Mouse (Mus musculus) MEL (cell line): ENCODE results near the gene Prickle2. TPM values are rescaled to one million over a fixed set of nuclear protein-coding genes. Genes with fewer than 3 reads are reported as not detected.

ENCODE experiments used
- DNase-seq: peaks from one replicate; pipeline ENCODE4 v3.0.0; 2011; ENCODE audit warnings: low read depth, low spot score
- H3K27ac ChIP-seq: 2 replicates; pipeline ENCODE4 v1.5.1; 2012; ENCODE audit warnings: low read depth, mild to moderate bottlenecking, control low read depth, low read length, moderate library complexity; ENCODE audit not compliant: control insufficient read depth
- H3K27me3 ChIP-seq, 2 experiments: fragments of 150-350 bp in 1 of 2; sonication (generic) in 1 of 2; 2 replicates each; pipeline ENCODE4 v1.6.1; 2012; ENCODE audit warnings: low read length in 2 of 2, mild to moderate bottlenecking in 2 of 2, improper control_type of control experiment in 1 of 2, moderate library complexity in 1 of 2; ENCODE audit not compliant: insufficient read depth in 2 of 2, control insufficient read depth in 1 of 2
- H3K36me3 ChIP-seq, 2 experiments: 2 replicates each; pipeline ENCODE4 v1.6.1; 2012 to 2014; ENCODE audit warnings: low read length in 2 of 2, improper control_type of control experiment in 1 of 2, inconsistent platforms in 1 of 2, mild to moderate bottlenecking in 1 of 2; ENCODE audit not compliant: insufficient read depth in 2 of 2, control insufficient read depth in 1 of 2
- H3K4me1 ChIP-seq, 2 experiments: fragments of 150-350 bp in 1 of 2; sonication (generic) in 1 of 2; 2 replicates each; pipeline ENCODE4 v1.6.1; 2012; ENCODE audit warnings: low read length in 2 of 2, improper control_type of control experiment in 1 of 2, mild to moderate bottlenecking in 1 of 2; ENCODE audit not compliant: insufficient read depth in 2 of 2, control insufficient read depth in 1 of 2
- H3K4me3 ChIP-seq, 2 experiments: fragments of 150-350 bp in 1 of 2; sonication (generic) in 1 of 2; 2 replicates each; pipeline ENCODE4 v1.5.1; 2012; ENCODE audit warnings: low read depth in 2 of 2, low read length in 2 of 2, mild to moderate bottlenecking in 2 of 2, moderate library complexity in 2 of 2, control low read depth in 1 of 2, improper control_type of control experiment in 1 of 2; ENCODE audit not compliant: control insufficient read depth in 1 of 2, insufficient read depth in 1 of 2
- H3K79me2 ChIP-seq: 2 replicates; pipeline ENCODE4 v1.6.1; 2012; ENCODE audit warnings: mild to moderate bottlenecking, low read length, moderate library complexity; ENCODE audit not compliant: control insufficient read depth, poor library complexity, insufficient read depth
- H3K9ac ChIP-seq: 2 replicates; pipeline ENCODE4 v1.6.1; 2012; ENCODE audit warnings: low read depth, mild to moderate bottlenecking, control low read depth, low read length, moderate library complexity; ENCODE audit not compliant: control insufficient read depth, poor library complexity, severe bottlenecking
- H3K9me3 ChIP-seq: fragments of 150-350 bp; sonication (generic); replicated peaks from 2 replicates; pipeline ENCODE4 v1.6.1; 2012; ENCODE audit warnings: mild to moderate bottlenecking, low read length, improper control_type of control experiment, moderate library complexity; ENCODE audit not compliant: insufficient read depth
- CTCF ChIP-seq, 3 experiments: IDR thresholded peaks in 2 of 3; conservative IDR thresholded peaks in 1 of 3; 2 replicates each; pipeline ENCODE4 v1.5.1; 2011 to 2012; ENCODE audit warnings: low read length in 3 of 3, low read depth in 2 of 3, mild to moderate bottlenecking in 2 of 3, improper control_type of control experiment in 1 of 3, inconsistent platforms in 1 of 3, mixed read lengths in 1 of 3, moderate library complexity in 1 of 3; ENCODE audit not compliant: control insufficient read depth in 1 of 3, insufficient read depth in 1 of 3, poor library complexity in 1 of 3, severe bottlenecking in 1 of 3
- E2F4 ChIP-seq: IDR thresholded peaks from 2 replicates; pipeline ENCODE4 v1.6.1; 2011; ENCODE audit warnings: low read depth, low read length, improper control_type of control experiment, borderline replicate concordance
- ELF1 ChIP-seq: IDR thresholded peaks from 2 replicates; pipeline ENCODE4 v1.6.1; 2014; ENCODE audit warnings: low read depth, mild to moderate bottlenecking, inconsistent platforms, low read length, improper control_type of control experiment, moderate library complexity
- EP300 ChIP-seq, 2 experiments: IDR thresholded peaks; 2 replicates each; pipeline ENCODE4 v1.6.1; 2011; ENCODE audit warnings: improper control_type of control experiment in 2 of 2, low read length in 2 of 2, low read depth in 1 of 2, mild to moderate bottlenecking in 1 of 2
- ETS1 ChIP-seq: IDR thresholded peaks from 2 replicates; pipeline ENCODE4 v1.6.1; 2012; ENCODE audit warnings: low read depth, mild to moderate bottlenecking, inconsistent platforms, low read length, improper control_type of control experiment, moderate library complexity
- GABPA ChIP-seq: IDR thresholded peaks from 2 replicates; pipeline ENCODE4 v1.6.1; 2012; ENCODE audit warnings: low read depth, mild to moderate bottlenecking, inconsistent platforms, low read length, improper control_type of control experiment, moderate library complexity
- HCFC1 ChIP-seq: IDR thresholded peaks from 2 replicates; pipeline ENCODE4 v1.6.1; 2012; ENCODE audit warnings: low read depth, mild to moderate bottlenecking, inconsistent platforms, low read length, improper control_type of control experiment, moderate library complexity
- KAT2A ChIP-seq: conservative IDR thresholded peaks from 2 replicates; pipeline ENCODE4 v1.6.1; 2012; ENCODE audit warnings: low read depth, low read length, improper control_type of control experiment, inconsistent platforms
- MAFK ChIP-seq: IDR thresholded peaks from 2 replicates; pipeline ENCODE4 v1.6.1; 2011; ENCODE audit warnings: low read depth, mild to moderate bottlenecking, low read length, improper control_type of control experiment, borderline replicate concordance
- MAX ChIP-seq: IDR thresholded peaks from 2 replicates; pipeline ENCODE4 v1.6.1; 2011; ENCODE audit warnings: low read length, improper control_type of control experiment
- MAZ ChIP-seq: IDR thresholded peaks from 2 replicates; pipeline ENCODE4 v1.6.1; 2012; ENCODE audit warnings: low read depth, mild to moderate bottlenecking, inconsistent platforms, low read length, improper control_type of control experiment
- MEF2A ChIP-seq: IDR thresholded peaks from 2 replicates; pipeline ENCODE4 v1.6.1; 2014; ENCODE audit warnings: low read depth, mild to moderate bottlenecking, inconsistent platforms, low read length, improper control_type of control experiment; ENCODE audit not compliant: poor library complexity, insufficient replicate concordance, severe bottlenecking; ENCODE audit errors: extremely low read depth
- MYB ChIP-seq: IDR thresholded peaks from 2 replicates; pipeline ENCODE4 v1.6.1; 2011; ENCODE audit warnings: mild to moderate bottlenecking, low read depth, low read length, improper control_type of control experiment
- MYC ChIP-seq: IDR thresholded peaks from 2 replicates; pipeline ENCODE4 v1.6.1; 2011; ENCODE audit warnings: low read depth, mild to moderate bottlenecking, low read length, improper control_type of control experiment, moderate library complexity
- NELFE ChIP-seq: IDR thresholded peaks from 2 replicates; pipeline ENCODE4 v1.6.1; 2011; ENCODE audit warnings: low read depth, low read length, improper control_type of control experiment
- NRF1 ChIP-seq: IDR thresholded peaks from 2 replicates; pipeline ENCODE4 v1.6.1; 2014; ENCODE audit warnings: low read depth, mild to moderate bottlenecking, inconsistent platforms, low read length, improper control_type of control experiment, moderate library complexity; ENCODE audit not compliant: poor library complexity, insufficient read depth, severe bottlenecking
- POLR2A ChIP-seq, 2 experiments: IDR thresholded peaks; 2 replicates each; pipeline ENCODE4 v1.6.1; 2011 to 2012; ENCODE audit warnings: low read length in 2 of 2, mild to moderate bottlenecking in 2 of 2, control low read depth in 1 of 2, improper control_type of control experiment in 1 of 2, low read depth in 1 of 2, moderate library complexity in 1 of 2; ENCODE audit not compliant: control insufficient read depth in 1 of 2, insufficient read depth in 1 of 2, poor library complexity in 1 of 2
- POLR2AphosphoS2 ChIP-seq: IDR thresholded peaks from 2 replicates; pipeline ENCODE4 v1.6.1; 2011; ENCODE audit warnings: low read length, improper control_type of control experiment
- RAD21 ChIP-seq: IDR thresholded peaks from 2 replicates; pipeline ENCODE4 v1.6.1; 2011; ENCODE audit warnings: mild to moderate bottlenecking, low read depth, low read length, improper control_type of control experiment
- SMC3 ChIP-seq: IDR thresholded peaks from 2 replicates; pipeline ENCODE4 v1.6.1; 2011; ENCODE audit warnings: low read depth, low read length, improper control_type of control experiment
- TAL1 ChIP-seq: IDR thresholded peaks from 2 replicates; pipeline ENCODE4 v1.6.1; 2012; ENCODE audit warnings: mild to moderate bottlenecking, inconsistent platforms, low read length, moderate library complexity, mixed read lengths
- TBP ChIP-seq: IDR thresholded peaks from 2 replicates; pipeline ENCODE4 v1.8.0; 2011; ENCODE audit warnings: low read depth, low read length, improper control_type of control experiment
- TCF12 ChIP-seq: IDR thresholded peaks from 2 replicates; pipeline ENCODE4 v1.6.1; 2014; ENCODE audit warnings: low read depth, mild to moderate bottlenecking, inconsistent platforms, low read length, improper control_type of control experiment, moderate library complexity
- UBTF ChIP-seq: IDR thresholded peaks from 2 replicates; pipeline ENCODE4 v1.6.1; 2012; ENCODE audit warnings: low read depth, mild to moderate bottlenecking, inconsistent platforms, low read length, improper control_type of control experiment, moderate library complexity, borderline replicate concordance; ENCODE audit not compliant: insufficient read depth
- USF2 ChIP-seq, 2 experiments: IDR thresholded peaks; 2 replicates each; pipeline ENCODE4 v1.6.1; 2011 to 2012; ENCODE audit warnings: improper control_type of control experiment in 2 of 2, low read length in 2 of 2, borderline replicate concordance in 1 of 2, inconsistent platforms in 1 of 2, low read depth in 1 of 2, mild to moderate bottlenecking in 1 of 2; ENCODE audit not compliant: insufficient read depth in 1 of 2
- ZC3H11A ChIP-seq: IDR thresholded peaks from 2 replicates; pipeline ENCODE4 v1.6.1; 2012; ENCODE audit warnings: low read depth, mild to moderate bottlenecking, inconsistent platforms, low read length, improper control_type of control experiment
- ZKSCAN1 ChIP-seq: IDR thresholded peaks from 2 replicates; pipeline ENCODE4 v1.6.1; 2012; ENCODE audit warnings: low read depth, mild to moderate bottlenecking, inconsistent platforms, low read length, improper control_type of control experiment, moderate library complexity
- polyA plus RNA-seq, 2 experiments: library from polyadenylated mRNA; stranded (reverse) in 1 of 2; unstranded in 1 of 2; fragments of >175 nt in 1 of 2; fragments of >200 nt in 1 of 2; gene quantifications; 2 replicates each; pipeline versions ENCODE4 v1.2.1 to v1.2.4; 2012; ENCODE audit warnings: low replicate concordance in 2 of 2, low read depth in 1 of 2; ENCODE audit not compliant: insufficient read length in 2 of 2, insufficient read depth in 1 of 2, missing spikeins in 1 of 2
- total RNA-seq: library from RNA; depleted of rRNA; stranded (reverse); fragments of 300-350 nt; gene quantifications from 2 replicates; pipeline ENCODE4 v1.2.3, GENCODE M21; 2012

Prickle2 gene
- total and polyA plus RNA-seq, 3 experiments, result not detected

GRCm38 (mm10) chr6:92726121-92726520 lies 20.2 kb upstream of the Prickle2 start:
- no peaks in the 10 kb centered on the region for H3K79me2 ChIP-seq
- H3K9me3 ChIP-seq, result no peaks in the 10 kb centered on the region
- TF ChIP-seq HCFC1 (no peak), MAX (no peak), ELF1 (no peak), POLR2AphosphoS2 (no peak), SMC3 (no peak), E2F4 (no peak), MYB (no peak), NRF1 (no peak), MEF2A (no peak), ETS1 (no peak), ZC3H11A (no peak), RAD21 (no peak), TBP (no peak), TAL1 (no peak), NELFE (no peak), TCF12 (no peak), USF2 (IDR thresholded peaks at IDR 0.05; ENCODE audit: borderline replicate concordance in 1 of 2, insufficient read depth in 1 of 2, low read depth in 1 of 2, low read length in 2 of 2) (no peak), MYC (no peak)
- no peaks in the 10 kb centered on the region for H3K4me1 ChIP-seq
- no peak overlapping the region for H3K27ac ChIP-seq
- no peaks in the 10 kb centered on the region for H3K36me3 ChIP-seq
- DNase-seq, result no peak
- H3K4me3 ChIP-seq, result no peak overlapping the region
- no peaks in the 10 kb centered on the region for H3K27me3 ChIP-seq
- no peak overlapping the region for H3K9ac ChIP-seq

- Histone ChIP-seq H3K27me3 (no peaks in the 10 kb centered on the region), H3K36me3 (no peaks in the 10 kb centered on the region), H3K9ac (no peak overlapping the region), H3K4me3 (no peak overlapping the region), H3K4me1 (no peaks in the 10 kb centered on the region), H3K9me3 (no peaks in the 10 kb centered on the region), H3K27ac (no peak overlapping the region), H3K79me2 (no peaks in the 10 kb centered on the region)
- DNase-seq, result no peak
- TF ChIP-seq NRF1 (no peak), EP300 (IDR thresholded peaks at IDR 0.05; ENCODE audit: low read depth in 1 of 2, low read length in 2 of 2) (no peak), KAT2A (no peak), CTCF (IDR thresholded peaks at IDR 0.05 in 2 of 3, conservative IDR thresholded peaks at IDR 0.05 in 1 of 3; ENCODE audit: control insufficient read depth in 1 of 3, insufficient read depth in 1 of 3, low read depth in 2 of 3, low read length in 3 of 3, poor library complexity in 1 of 3, severe bottlenecking in 1 of 3) (no peak), UBTF (no peak), ZKSCAN1 (no peak), SMC3 (no peak), POLR2A (IDR thresholded peaks at IDR 0.05; ENCODE audit: control insufficient read depth in 1 of 2, insufficient read depth in 1 of 2, low read depth in 1 of 2, low read length in 2 of 2, poor library complexity in 1 of 2) (no peak), GABPA (no peak), ELF1 (no peak), MAFK (no peak), RAD21 (no peak), MAZ (no peak)
These were observed 18.4 kb upstream of the Prickle2 start for GRCm38 (mm10) chr6:92724394-92724793.
